Mouse (Mus musculus) neural tube, embryonic 13.5 days (tissue): ENCODE results near the gene Pcsk4. TPM values are rescaled to one million over a fixed set of nuclear protein-coding genes. Genes with fewer than 3 reads are reported as not detected.

Experiments used
- ATAC-seq: fragments of 200-750 bp; cut with Nextera tagmentation; 2 replicates; pipeline ENCODE4 v1.8.0; 2017; ENCODE audit warnings: low read depth, mild to moderate bottlenecking, moderate TSS enrichment, moderate library complexity
- H3K27ac ChIP-seq: fragments of 300-500 bp; sonication (generic); replicated peaks from 2 replicates; pipeline ENCODE4 v1.5.1; 2015; ENCODE audit warnings: moderate library complexity, mild to moderate bottlenecking, inconsistent platforms
- H3K27me3 ChIP-seq: fragments of 300-500 bp; sonication (generic); 2 replicates; pipeline ENCODE4 v1.6.1; 2015; ENCODE audit warnings: mild to moderate bottlenecking, inconsistent platforms
- H3K36me3 ChIP-seq: fragments of 300-500 bp; sonication (generic); 2 replicates; pipeline ENCODE4 v1.6.1; 2015; ENCODE audit warnings: mild to moderate bottlenecking, inconsistent platforms
- H3K4me1 ChIP-seq: fragments of 300-500 bp; sonication (generic); replicated peaks from 2 replicates; pipeline ENCODE4 v1.6.1; 2015; ENCODE audit warnings: inconsistent platforms
- H3K4me2 ChIP-seq: fragments of 300-500 bp; sonication (generic); 2 replicates; pipeline ENCODE4 v1.6.1; 2015; ENCODE audit warnings: inconsistent platforms, mild to moderate bottlenecking, moderate library complexity
- H3K4me3 ChIP-seq: fragments of 300-500 bp; sonication (generic); 2 replicates; pipeline ENCODE4 v1.5.1; 2015; ENCODE audit warnings: mild to moderate bottlenecking, inconsistent platforms
- H3K9ac ChIP-seq: fragments of 300-500 bp; sonication (generic); 2 replicates; pipeline ENCODE4 v1.6.1; 2015; ENCODE audit warnings: moderate library complexity, mild to moderate bottlenecking, inconsistent platforms
- H3K9me3 ChIP-seq: fragments of 300-500 bp; sonication (generic); 2 replicates; pipeline ENCODE4 v1.6.1; 2016; ENCODE audit warnings: inconsistent platforms
- WGBS: fragments of 180-500 bp; shearing (Covaris S2); methylation state at CpG from one replicate; pipeline ENCODE4 v1.1.7; 2015; 5-methylcytosine and 5-hydroxymethylcytosine counted together
- polyA plus RNA-seq: library from polyadenylated mRNA; unstranded; fragments of >200 nt; fragmentation: Nextera tagmentation; extraction: Ambion mirVana; gene quantifications from 2 replicates; pipeline ENCODE4 v1.2.1, GENCODE M21; 2015

Pcsk4 gene
- polyA plus RNA-seq, 1 experiment from 2014 or later = 3.6 TPM

DNA sequence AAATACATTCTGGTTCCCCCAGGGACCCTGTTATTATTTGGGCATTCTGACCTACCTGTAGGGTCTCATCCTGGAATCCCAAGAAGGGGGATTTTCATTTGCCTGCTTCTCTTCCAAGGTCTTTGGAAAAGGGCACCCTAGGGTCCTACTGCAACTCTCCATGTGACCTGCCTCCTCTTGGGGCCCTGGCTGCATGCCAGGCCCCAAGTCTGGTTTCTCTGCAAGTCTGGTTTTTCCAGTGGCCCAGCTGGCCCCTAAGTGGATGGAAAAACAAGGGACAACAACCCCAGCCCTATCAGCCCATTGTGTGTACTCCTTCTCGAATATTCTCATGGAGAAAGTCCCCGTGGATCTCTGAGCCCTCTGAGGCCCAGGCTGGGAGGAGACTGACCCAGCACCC is 1.6 kb upstream of the Pcsk4 start:
- H3K9ac ChIP-seq = no peak overlapping the region
- WGBS = 73% methylated on average over 2 of the region's 2 CpGs
- 0 out of 2 replicates have a peak overlapping the region, but pooled peaks have one; percentile 48 for H3K4me3 ChIP-seq
- peaks cover 30% of the 10 kb centered on the region for H3K27me3 ChIP-seq
- peak overlapping the region; percentile 80 for H3K4me2 ChIP-seq
- no peak for ATAC-seq
- peaks cover 18% of the 10 kb centered on the region for H3K4me1 ChIP-seq
- no peaks in the 10 kb centered on the region for H3K9me3 ChIP-seq
- no peaks in the 10 kb centered on the region for H3K36me3 ChIP-seq
- no peak overlapping the region for H3K27ac ChIP-seq

GRCm38 (mm10) chr10:80330084-80330483 is 786 bp upstream of the Pcsk4 start:
- Histone ChIP-seq H3K4me3 (peak overlapping the region; percentile 48), H3K36me3 (no peaks in the 10 kb centered on the region), H3K9ac (peak overlapping the region; percentile 60), H3K27me3 (peaks cover 33% of the 10 kb centered on the region), H3K9me3 (no peaks in the 10 kb centered on the region), H3K4me1 (peaks cover 18% of the 10 kb centered on the region), H3K4me2 (peak overlapping the region; percentile 80), H3K27ac (no peak overlapping the region)
- no peak for ATAC-seq
- 2% methylated on average over 41 of the region's 41 CpGs for WGBS

DNA sequence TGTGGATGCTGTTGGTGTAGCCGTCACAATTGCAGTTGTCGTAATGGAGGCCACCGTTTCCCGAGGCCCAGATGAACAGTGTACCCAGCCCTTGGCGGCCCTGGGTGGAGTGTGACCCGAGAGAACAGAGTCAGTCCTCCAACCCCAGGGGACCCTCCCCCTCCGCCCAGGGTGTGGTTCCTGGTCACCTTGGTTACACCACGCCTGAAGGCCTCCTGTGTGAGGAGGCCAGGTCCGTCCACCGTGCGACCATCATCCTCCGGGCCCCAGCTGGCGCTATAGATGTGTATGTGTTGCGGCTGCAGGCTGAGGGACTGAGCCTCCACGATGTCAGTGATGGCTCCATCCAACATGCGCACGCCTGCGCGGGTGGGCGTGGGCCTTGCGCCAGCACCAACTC is 4.3 kb downstream of the Pcsk4 start:
- H3K9me3 ChIP-seq = no peaks in the 10 kb centered on the region
- no peak for ATAC-seq
- peaks cover 15% of the 10 kb centered on the region; the same call in 1 of the 2 replicates for H3K27me3 ChIP-seq
- H3K4me1 ChIP-seq = peaks cover 29% of the 10 kb centered on the region
- H3K27ac ChIP-seq = no peak overlapping the region
- H3K36me3 ChIP-seq = no peaks in the 10 kb centered on the region
- no peak overlapping the region for H3K4me2 ChIP-seq
- no peak overlapping the region for H3K9ac ChIP-seq
- 81% methylated on average over 21 of the region's 21 CpGs for WGBS
- H3K4me3 ChIP-seq = no peak overlapping the region

GRCm38 (mm10) chr10:80324120-80325037 is 4.9 kb downstream of the Pcsk4 start:
- Histone ChIP-seq H3K9ac (no peak overlapping the region; the same call in 1 of the 2 replicates), H3K9me3 (no peaks in the 10 kb centered on the region), H3K4me2 (peak overlapping the region; percentile 83), H3K27ac (no peak overlapping the region), H3K27me3 (peaks cover 15% of the 10 kb centered on the region; the same call in 1 of the 2 replicates), H3K36me3 (no peaks in the 10 kb centered on the region), H3K4me1 (peaks cover 30% of the 10 kb centered on the region), H3K4me3 (peak overlapping the region; percentile 42; the same call in 1 of the 2 replicates)
- no peak for ATAC-seq
- 76% methylated on average over 17 of the region's 17 CpGs for WGBS

- H3K36me3 ChIP-seq = peaks cover 3% of the 10 kb centered on the region
- H3K4me3 ChIP-seq = peak overlapping the region; percentile 42
- H3K4me2 ChIP-seq = peak overlapping the region; percentile 83
- peak; percentile 13 for ATAC-seq
- H3K4me1 ChIP-seq = peaks cover 34% of the 10 kb centered on the region
- peaks cover 15% of the 10 kb centered on the region; the same call in 1 of the 2 replicates for H3K27me3 ChIP-seq
- H3K9me3 ChIP-seq = no peaks in the 10 kb centered on the region
- H3K9ac ChIP-seq = peak overlapping the region; percentile 60
- WGBS = 2% methylated on average over 42 of the region's 46 CpGs
- no peak overlapping the region for H3K27ac ChIP-seq
Observed at GRCm38 (mm10) chr10:80323261-80324119, 5.8 kb downstream of the Pcsk4 start.

- Histone ChIP-seq H3K9me3 (no peaks in the 10 kb centered on the region), H3K4me1 (peaks cover 34% of the 10 kb centered on the region), H3K27me3 (peaks cover 15% of the 10 kb centered on the region; the same call in 1 of the 2 replicates), H3K36me3 (peaks cover 9% of the 10 kb centered on the region), H3K27ac (no peak overlapping the region), H3K9ac (peak overlapping the region; percentile 60), H3K4me3 (peak overlapping the region; percentile 42), H3K4me2 (peak overlapping the region; percentile 83)
- 5% methylated on average over 28 of the region's 28 CpGs for whole genome bisulfite sequencing
- ATAC-seq = 0 out of 2 replicates have a peak, but pooled peaks have one; percentile 4
Observed at GRCm38 (mm10) chr10:80322811-80323211, 6.5 kb downstream of the Pcsk4 start.

GRCm38 (mm10) chr10:80321670-80322581 is 7.4 kb downstream of the Pcsk4 start:
- no peak for ATAC-seq
- H3K9me3 ChIP-seq = no peaks in the 10 kb centered on the region
- WGBS = 90% methylated on average over 21 of the region's 21 CpGs
- H3K4me2 ChIP-seq = peak overlapping the region; percentile 83
- H3K36me3 ChIP-seq = peaks cover 18% of the 10 kb centered on the region
- peaks cover 43% of the 10 kb centered on the region for H3K4me1 ChIP-seq
- H3K9ac ChIP-seq = no peak overlapping the region
- H3K27ac ChIP-seq = no peak overlapping the region
- H3K4me3 ChIP-seq = 0 out of 2 replicates have a peak overlapping the region, but pooled peaks have one; percentile 42
- peaks cover 15% of the 10 kb centered on the region; the same call in 1 of the 2 replicates for H3K27me3 ChIP-seq

DNA sequence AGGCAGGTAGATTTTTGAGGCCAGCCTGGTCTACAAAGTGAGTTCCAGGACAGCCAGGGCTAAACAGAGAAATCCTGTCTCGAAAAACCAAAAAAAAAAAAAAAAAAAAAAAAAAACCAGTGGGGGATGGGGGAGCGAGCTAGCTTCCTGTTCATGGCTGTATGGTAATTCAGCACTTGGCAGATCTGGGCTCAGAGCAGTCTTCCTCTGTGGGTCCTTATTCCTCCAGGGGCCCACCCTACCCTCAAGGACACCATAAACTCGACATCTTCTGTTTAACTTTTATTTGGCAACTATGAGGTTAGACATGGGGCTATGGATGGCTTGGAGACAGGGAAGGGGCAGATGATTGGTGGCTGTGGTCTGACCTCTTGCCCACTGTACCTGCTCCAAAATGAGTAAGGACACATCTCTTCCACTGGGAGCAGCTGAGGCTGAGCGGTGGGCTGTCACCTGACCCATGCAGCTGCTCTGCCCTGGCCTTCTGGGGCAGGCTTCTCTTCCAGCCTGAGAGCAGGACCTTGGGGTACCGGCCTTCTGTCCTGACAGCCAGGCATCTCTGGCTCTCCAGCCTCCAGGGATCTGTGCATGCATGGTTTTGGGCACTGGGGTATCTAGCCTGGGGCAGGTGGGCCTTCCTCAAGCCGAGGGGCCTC is 8.2 kb downstream of the Pcsk4 start:
- no peak overlapping the region for H3K4me3 ChIP-seq
- WGBS = 76% methylated on average over 6 of the region's 6 CpGs
- no peak overlapping the region for H3K27ac ChIP-seq
- peaks cover 14% of the 10 kb centered on the region; the same call in 1 of the 2 replicates for H3K27me3 ChIP-seq
- no peak for ATAC-seq
- peaks cover 51% of the 10 kb centered on the region for H3K4me1 ChIP-seq
- no peak overlapping the region for H3K4me2 ChIP-seq
- no peaks in the 10 kb centered on the region for H3K9me3 ChIP-seq
- no peak overlapping the region for H3K9ac ChIP-seq
- peaks cover 26% of the 10 kb centered on the region for H3K36me3 ChIP-seq

DNA sequence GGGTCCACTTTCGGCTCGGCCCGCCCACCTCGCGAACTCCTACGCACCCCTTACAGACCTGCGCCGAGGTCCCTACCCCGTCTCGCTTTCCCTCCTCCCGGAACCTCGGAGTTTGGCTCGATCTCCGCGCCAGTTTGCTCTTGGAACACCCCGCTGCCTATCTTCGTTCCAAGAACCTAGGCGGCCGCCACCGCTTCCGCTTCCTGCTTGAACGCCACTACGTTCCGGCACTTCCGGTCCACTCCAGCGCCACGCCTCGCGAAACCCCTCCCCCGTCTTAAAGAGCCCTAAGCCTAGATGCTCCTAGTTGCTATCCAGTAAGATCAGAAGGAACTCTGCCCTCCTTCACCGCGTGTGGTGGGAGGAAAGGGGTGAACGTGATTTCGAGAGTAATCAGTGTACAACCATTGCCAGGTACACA is 8.9 kb downstream of the Pcsk4 start, which contains the start of gene 2310011J03Rik:
Gene 2310011J03Rik (minus strand): TSS at position 198 of the 421 bp plus-strand sequence.
- peaks cover 33% of the 10 kb centered on the region for H3K36me3 ChIP-seq
- WGBS = under 1% methylated on average over 34 of the region's 34 CpGs
- H3K4me1 ChIP-seq = peaks cover 59% of the 10 kb centered on the region
- H3K27me3 ChIP-seq = peaks cover 9% of the 10 kb centered on the region; the same call in 1 of the 2 replicates
- peak within 1 kb of the TSS; percentile 78 for H3K9ac ChIP-seq
- ATAC-seq = peak; percentile 33; the same call in 1 of the 2 replicates
- H3K4me3 ChIP-seq = peak within 1 kb of the TSS; percentile 78
- H3K4me2 ChIP-seq = peak within 1 kb of the TSS; percentile 96
- H3K9me3 ChIP-seq = no peaks in the 10 kb centered on the region
- peak within 1 kb of the TSS; percentile 73; the same call in 1 of the 2 replicates for H3K27ac ChIP-seq

DNA sequence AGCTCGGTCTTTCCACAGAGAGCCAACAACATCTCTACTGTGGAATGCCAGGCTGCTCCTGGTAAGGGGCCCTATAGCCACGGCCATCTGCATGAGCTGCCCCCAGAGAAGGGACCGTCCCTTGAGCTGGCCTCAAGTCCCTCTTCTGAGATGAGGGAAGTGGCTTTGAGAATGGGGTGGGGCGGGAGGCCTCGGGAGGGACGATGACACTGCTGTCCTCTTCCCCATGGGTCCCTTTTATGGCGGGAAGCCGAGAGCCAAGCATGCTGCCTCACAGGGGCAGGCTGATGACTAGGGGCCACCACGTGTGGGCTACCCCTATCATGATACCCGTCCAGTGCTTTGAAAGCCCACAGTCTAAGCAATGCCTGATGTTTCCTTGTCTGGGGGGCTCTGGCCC is 12.3 kb downstream of the Pcsk4 start:
- no peak overlapping the region; the same call in 1 of the 2 replicates for H3K27ac ChIP-seq
- H3K36me3 ChIP-seq = peaks cover 67% of the 10 kb centered on the region
- WGBS = 46% methylated on average over 10 of the region's 10 CpGs
- no peaks in the 10 kb centered on the region for H3K9me3 ChIP-seq
- H3K4me3 ChIP-seq = no peak overlapping the region
- no peak overlapping the region; the same call in 1 of the 2 replicates for H3K9ac ChIP-seq
- peaks cover 20% of the 10 kb centered on the region; the same call in 1 of the 2 replicates for H3K27me3 ChIP-seq
- peaks cover 75% of the 10 kb centered on the region for H3K4me1 ChIP-seq
- no peak overlapping the region for H3K4me2 ChIP-seq
- ATAC-seq = no peak
